Mouse (Mus musculus): ENCODE measurements at regions not wholly inside any gene's neighbourhood (a gene's known extent, or its start where the extent isn't known, plus 50 kb on each side); places are given as distances from the start of the nearest gene placed in this dataset.

- H3K4me3 ChIP-seq (replicated peaks in 1 of 3; ENCODE audit: low read depth in 2 of 3, low read length in 2 of 3, poor library complexity in 1 of 3) = no peak overlapping the region
- H3K36me3 ChIP-seq (replicated peaks in 1 of 2; ENCODE audit: control insufficient read depth in 1 of 2, insufficient read depth in 1 of 2, low read length in 1 of 2) = peaks cover 0 to 3% of the 10 kb centered on the region in 2 experiments
- peaks cover 2 to 4% of the 10 kb centered on the region in 2 experiments; a peak in 2 of 4 replicates for H3K4me1 ChIP-seq (ENCODE audit: control insufficient read depth in 1 of 2, insufficient read depth in 2 of 2)
- TF ChIP-seq MXI1 (IDR thresholded peaks at IDR 0.05; ENCODE audit: low read depth, low read length) = no peak
- no peak for TF ChIP-seq CHD2 (IDR thresholded peaks at IDR 0.05; ENCODE audit: low read length)
- no peak for TF ChIP-seq POLR2AphosphoS2 (IDR thresholded peaks at IDR 0.05; ENCODE audit: low read depth, low read length)
- TF ChIP-seq ZNF384 (IDR thresholded peaks at IDR 0.05; ENCODE audit: low read depth, low read length) = no peak
- no peak for TF ChIP-seq NRF1 (IDR thresholded peaks at IDR 0.05; ENCODE audit: low read depth, low read length)
- no peak for TF ChIP-seq SMC3 (IDR thresholded peaks at IDR 0.05; ENCODE audit: low read depth, low read length)
- no peak for TF ChIP-seq JUND (conservative IDR thresholded peaks at IDR 0.05; ENCODE audit: low read depth, low read length)
- no peak for TF ChIP-seq JUN (IDR thresholded peaks at IDR 0.05; ENCODE audit: insufficient read depth, low read depth, low read length)
- TF ChIP-seq ZKSCAN1 (IDR thresholded peaks at IDR 0.05; ENCODE audit: borderline replicate concordance, low read depth, low read length) = no peak
- no peak for TF ChIP-seq E2F4 (IDR thresholded peaks at IDR 0.05; ENCODE audit: insufficient replicate concordance, low read depth, low read length)
- no peak for TF ChIP-seq UBTF (IDR thresholded peaks at IDR 0.05; ENCODE audit: low read depth, low read length)
- no peak for TF ChIP-seq TCF12 (IDR thresholded peaks at IDR 0.05; ENCODE audit: low read depth, low read length)
- in situ Hi-C loops (cut with MboI; ENCODE audit: low pct_ligation_motif_present, low pct_unique_long_range_greater_than_20kb, low sequenced_read_pairs) (no loop called here), dilution Hi-C loops (cut with MboI; ENCODE audit: extremely low pct_ligation_motif_present, extremely low pct_unique_long_range_greater_than_20kb, low sequenced_read_pairs) (no loop called here)
- no peaks in the 10 kb centered on the region for H3K27me3 ChIP-seq (replicated peaks)
- no peaks in the 10 kb centered on the region for H3K9me3 ChIP-seq (replicated peaks; ENCODE audit: low read length)
- H3K9ac ChIP-seq (ENCODE audit: insufficient read depth, low read depth) = no peak overlapping the region
- DNase-seq (ENCODE audit: extremely low read depth) = no peak
- H3K27ac ChIP-seq (ENCODE audit: insufficient read depth, low read depth) = no peak overlapping the region
- peaks cover 5% of the 10 kb centered on the region; the same call in 1 of the 2 replicates for H3K79me2 ChIP-seq (replicated peaks; ENCODE audit: control insufficient read depth, extremely low read depth, insufficient read depth, poor library complexity, severe bottlenecking)
- H3K4me2 ChIP-seq (ENCODE audit: insufficient read depth, low read depth, poor library complexity, severe bottlenecking) = no peak overlapping the region
Measured at GRCm38 (mm10) chr4:94385703-94386102, 170.6 kb upstream of the Gm10306 start.

- Histone ChIP-seq H3K4me1 (ENCODE audit: control insufficient read depth in 1 of 2, insufficient read depth in 2 of 2) (no peaks in the 10 kb centered on the region), H3K27me3 (replicated peaks) (no peaks in the 10 kb centered on the region), H3K4me3 (replicated peaks in 1 of 3; ENCODE audit: low read depth in 2 of 3, low read length in 2 of 3, poor library complexity in 1 of 3) (no peak overlapping the region), H3K9ac (ENCODE audit: insufficient read depth, low read depth) (no peak overlapping the region), H3K79me2 (replicated peaks; ENCODE audit: control insufficient read depth, extremely low read depth, insufficient read depth, poor library complexity, severe bottlenecking) (peaks cover 5% of the 10 kb centered on the region; the same call in 1 of the 2 replicates), H3K9me3 (replicated peaks; ENCODE audit: low read length) (no peaks in the 10 kb centered on the region), H3K36me3 (replicated peaks in 1 of 2; ENCODE audit: control insufficient read depth in 1 of 2, insufficient read depth in 1 of 2, low read length in 1 of 2) (peaks cover 0 to 3% of the 10 kb centered on the region in 2 experiments), H3K27ac (ENCODE audit: insufficient read depth, low read depth) (no peak overlapping the region), H3K4me2 (ENCODE audit: insufficient read depth, low read depth, poor library complexity, severe bottlenecking) (no peak overlapping the region)
- TF ChIP-seq E2F4 (IDR thresholded peaks at IDR 0.05; ENCODE audit: insufficient replicate concordance, low read depth, low read length) = no peak
- TF ChIP-seq ZMIZ1 (IDR thresholded peaks at IDR 0.05; ENCODE audit: low read depth, low read length) = no peak
- TF ChIP-seq RAD21 (IDR thresholded peaks at IDR 0.05; ENCODE audit: low read depth, low read length) = no peak
- no peak for DNase-seq (ENCODE audit: extremely low read depth)
- in situ Hi-C loops (cut with MboI; ENCODE audit: low pct_ligation_motif_present, low pct_unique_long_range_greater_than_20kb, low sequenced_read_pairs) (no loop called here), dilution Hi-C loops (cut with MboI; ENCODE audit: extremely low pct_ligation_motif_present, extremely low pct_unique_long_range_greater_than_20kb, low sequenced_read_pairs) (no loop called here)
Measured at GRCm38 (mm10) chr4:94388317-94388716, 168.0 kb upstream of the Gm10306 start.

- in situ Hi-C loops (cut with MboI; ENCODE audit: low pct_ligation_motif_present, low pct_unique_long_range_greater_than_20kb, low sequenced_read_pairs) = no loop called here
- Histone ChIP-seq H3K4me2 (ENCODE audit: insufficient read depth, low read depth, poor library complexity, severe bottlenecking) (no peak overlapping the region), H3K9me3 (replicated peaks; ENCODE audit: low read length) (no peaks in the 10 kb centered on the region), H3K27me3 (replicated peaks) (no peaks in the 10 kb centered on the region), H3K79me2 (replicated peaks; ENCODE audit: control insufficient read depth, extremely low read depth, insufficient read depth, poor library complexity, severe bottlenecking) (0 out of 2 replicates have a peak, but pooled peaks cover 2% of the 10 kb centered on the region), H3K27ac (ENCODE audit: insufficient read depth, low read depth) (no peak overlapping the region), H3K4me1 (ENCODE audit: control insufficient read depth in 1 of 2, insufficient read depth in 2 of 2) (no peaks in the 10 kb centered on the region), H3K4me3 (replicated peaks in 1 of 3; ENCODE audit: low read depth in 2 of 3, low read length in 2 of 3, poor library complexity in 1 of 3) (no peak overlapping the region), H3K36me3 (replicated peaks in 1 of 2; ENCODE audit: control insufficient read depth in 1 of 2, insufficient read depth in 1 of 2, low read length in 1 of 2) (no peaks in the 10 kb centered on the region), H3K9ac (ENCODE audit: insufficient read depth, low read depth) (no peak overlapping the region)
- DNase-seq (ENCODE audit: extremely low read depth) = no peak
- TF ChIP-seq NELFE (IDR thresholded peaks at IDR 0.05; ENCODE audit: low read depth, low read length) = no peak
- no peak for TF ChIP-seq ZNF384 (IDR thresholded peaks at IDR 0.05; ENCODE audit: low read depth, low read length)
- no peak for TF ChIP-seq CTCF (conservative IDR thresholded peaks at IDR 0.05 in 1 of 2, IDR thresholded peaks at IDR 0.05 in 1 of 2; ENCODE audit: low read depth in 2 of 2, low read length in 2 of 2)
- no peak for TF ChIP-seq JUND (conservative IDR thresholded peaks at IDR 0.05; ENCODE audit: low read depth, low read length)
- no peak for TF ChIP-seq KAT2A (IDR thresholded peaks at IDR 0.05; ENCODE audit: insufficient replicate concordance, low read length)
- no peak for TF ChIP-seq TBP (conservative IDR thresholded peaks at IDR 0.05; ENCODE audit: low read depth, low read length)
- TF ChIP-seq UBTF (IDR thresholded peaks at IDR 0.05; ENCODE audit: low read depth, low read length) = no peak
- no peak for TF ChIP-seq E2F4 (IDR thresholded peaks at IDR 0.05; ENCODE audit: insufficient replicate concordance, low read depth, low read length)
- TF ChIP-seq GABPA (IDR thresholded peaks at IDR 0.05; ENCODE audit: insufficient replicate concordance, low read depth, low read length) = no peak
- dilution Hi-C loops (cut with MboI; ENCODE audit: extremely low pct_ligation_motif_present, extremely low pct_unique_long_range_greater_than_20kb, low sequenced_read_pairs) = no loop called here
Measured at GRCm38 (mm10) chr4:94394462-94394861, 161.9 kb upstream of the Gm10306 start.
